Mouse (Mus musculus) kidney, postnatal 14 days (tissue): ENCODE measurements around the gene Sorcs1.

ENCODE experiments used
- DNase-seq: peaks from one replicate; pipeline ENCODE4 v3.0.0; 2022; ENCODE audit warnings: mixed read lengths

The Sorcs1 gene

GRCm38 (mm10) chr19:50196592-50196991 is 481.9 kb downstream of the Sorcs1 start:
- no peak for DNase-seq

- no peak for DNase-seq
Observed at GRCm38 (mm10) chr19:50185769-50186715, 492.4 kb downstream of the Sorcs1 start.

- peak; percentile 57 for DNase-seq
Observed at GRCm38 (mm10) chr19:50184901-50185623, 493.4 kb downstream of the Sorcs1 start.

DNA sequence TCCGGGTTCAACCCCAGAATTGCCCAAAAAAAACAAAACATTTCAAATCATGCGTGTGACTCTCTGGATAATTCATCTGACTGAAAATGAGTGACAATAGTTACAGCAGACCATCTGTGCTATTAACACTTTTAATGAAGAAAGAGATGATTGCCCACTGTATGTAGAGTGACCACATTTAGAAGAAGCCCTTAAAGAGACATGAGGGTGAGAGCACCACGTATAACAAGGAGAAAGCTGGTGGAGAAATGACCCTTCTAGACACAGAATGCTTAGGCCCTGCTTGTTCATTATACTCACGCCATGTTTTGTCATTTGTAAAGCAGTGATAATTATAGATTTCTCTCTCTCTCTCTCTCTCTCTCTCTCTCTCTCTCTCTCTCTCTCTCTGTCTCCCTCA is 499.6 kb downstream of the Sorcs1 start:
- DNase-seq: no peak

- DNase-seq: no peak
Observed at GRCm38 (mm10) chr19:50178151-50178550, 500.3 kb downstream of the Sorcs1 start.

DNA sequence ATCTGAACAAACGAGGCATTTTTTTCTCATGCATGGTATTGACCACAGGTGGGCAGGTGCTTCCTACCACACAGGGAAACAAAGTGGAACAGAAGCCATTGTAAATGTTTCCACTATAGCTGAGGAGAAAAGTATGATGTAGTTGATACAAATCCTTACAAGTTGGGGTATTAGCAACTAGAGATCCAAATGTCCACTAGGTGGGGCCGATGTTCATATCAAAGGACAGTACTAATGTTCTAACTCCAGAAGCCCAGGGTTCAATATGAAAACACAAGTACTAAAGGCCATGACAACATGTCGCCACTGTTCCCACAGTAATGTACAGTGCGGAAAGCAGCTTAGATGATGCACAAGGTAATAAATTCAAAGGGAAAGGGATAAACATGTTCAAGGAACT is 506.6 kb downstream of the Sorcs1 start:
- peak; percentile 9 for DNase-seq

DNA sequence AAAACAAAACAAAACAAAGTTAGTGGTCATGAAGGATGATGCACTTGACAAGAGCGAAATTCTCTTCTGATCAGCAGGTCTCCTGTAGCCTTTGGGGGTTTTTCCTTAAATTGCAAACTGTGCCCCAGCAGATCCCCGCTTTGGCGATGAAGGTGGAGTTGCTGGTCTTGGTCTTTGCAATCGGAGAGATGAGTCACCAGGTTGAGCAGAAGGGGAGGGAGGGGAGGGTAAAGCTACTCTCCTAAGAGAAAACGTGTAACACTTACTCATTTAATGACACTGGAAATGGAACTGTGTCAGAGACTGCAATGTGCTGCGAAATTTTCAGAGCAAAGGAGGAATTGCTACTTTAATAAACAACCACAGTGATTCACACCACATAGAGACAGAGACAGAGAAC is 527.3 kb downstream of the Sorcs1 start:
- DNase-seq: no peak

- no peak for DNase-seq
Observed at GRCm38 (mm10) chr19:50145919-50146318, 532.5 kb downstream of the Sorcs1 start.

DNA sequence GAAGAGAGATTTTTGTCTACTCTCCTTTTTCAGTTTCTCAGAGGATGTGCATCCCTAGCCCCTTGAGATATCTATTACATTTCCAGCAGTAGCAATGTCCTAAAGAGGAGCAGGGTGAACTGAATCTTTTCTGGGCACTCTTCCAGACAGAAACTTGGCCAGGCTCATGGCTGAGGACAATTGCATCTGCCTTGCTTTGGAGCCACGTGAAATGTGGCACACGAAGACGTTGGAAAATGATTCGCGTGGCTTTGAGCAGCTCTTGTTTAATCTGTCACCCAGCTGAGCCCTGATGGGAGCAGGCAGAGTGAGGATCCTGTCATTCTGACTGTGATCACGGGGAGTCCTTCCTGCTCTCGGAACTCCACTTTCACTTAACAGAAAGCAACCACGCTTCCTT is 536.6 kb downstream of the Sorcs1 start:
- peak; percentile 7 for DNase-seq

GRCm38 (mm10) chr19:50134656-50135055 is 543.8 kb downstream of the Sorcs1 start:
- DNase-seq: no peak

GRCm38 (mm10) chr19:50105842-50106585 is 572.4 kb downstream of the Sorcs1 start:
- DNase-seq: no peak
